Mouse (Mus musculus): Measurements from ENCODE around the gene Phrf1.

GRCm38 (mm10) chr7:141226535-141226934 lies 2.0 kb upstream of the Phrf1 start:
- no peak for TF ChIP-seq CTCF (IDR thresholded peaks at IDR 0.05; ENCODE audit: low read depth)
- no peak for TF ChIP-seq EP300 (IDR thresholded peaks at IDR 0.05; ENCODE audit: low read depth)

Measured in heart, postnatal 0 days (tissue).